In the genomic region with DNA sequence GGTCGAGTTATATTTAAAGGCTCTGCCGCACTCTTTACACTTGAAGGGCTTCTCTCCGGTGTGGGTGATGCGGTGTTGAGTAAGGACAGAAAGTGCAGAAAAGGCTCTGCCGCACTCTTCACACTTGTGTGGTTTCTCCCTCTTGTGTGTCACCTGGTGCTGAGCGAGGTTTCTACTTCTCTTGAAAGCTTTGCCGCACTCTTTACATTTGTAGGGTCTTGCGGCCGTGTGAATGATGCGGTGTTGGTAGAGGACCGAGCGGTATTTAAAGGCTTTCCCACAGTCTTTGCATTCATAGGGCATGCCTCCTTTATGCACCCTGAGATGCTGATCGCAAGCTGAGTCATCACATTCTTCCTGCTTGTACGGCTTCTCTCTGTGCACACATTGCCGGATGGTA, we compare ENCODE assay signal across 24 mouse cellular contexts. TPM values are rescaled to one million over a fixed set of nuclear protein-coding genes. Genes with fewer than 3 reads are reported as not detected.
"Had no signal": no experiment of that assay in that cellular context is flagged by ENCODE, and none has a peak within 500 bp of the region (broad histone marks: within the 10 kb centered on the region; RNA-seq: fewer than 3 reads in every experiment).

No protein-coding gene starts in this region.

- H3K9me3 ChIP-seq: midbrain, embryonic 10.5 days; midbrain, embryonic 12.5 days; neural tube, embryonic 13.5 days; neural tube, embryonic 15.5 days had no signal

- H3K27me3 ChIP-seq: midbrain, embryonic 12.5 days; neural tube, embryonic 13.5 days; neural tube, embryonic 15.5 days had no signal

- H3K9ac ChIP-seq: lung, embryonic 14.5 days; midbrain, embryonic 12.5 days; neural tube, embryonic 13.5 days; neural tube, embryonic 15.5 days had no signal

- H3K4me3 ChIP-seq: midbrain, embryonic 10.5 days; midbrain, embryonic 12.5 days; myocyte; neural tube, embryonic 13.5 days; neural tube, embryonic 15.5 days had no signal

- H3K27ac ChIP-seq: midbrain, embryonic 10.5 days; midbrain, embryonic 12.5 days; neural tube, embryonic 13.5 days; neural tube, embryonic 15.5 days had no signal

- H3K4me1 ChIP-seq: midbrain, embryonic 10.5 days; midbrain, embryonic 12.5 days; neural tube, embryonic 13.5 days; neural tube, embryonic 15.5 days had no signal

- H3K4me2 ChIP-seq: lung, embryonic 14.5 days; midbrain, embryonic 12.5 days; neural tube, embryonic 13.5 days; neural tube, embryonic 15.5 days had no signal

- DNase-seq: lung, embryonic 14.5 days; lung, postnatal 10 days; lung, postnatal 4 days; midbrain, embryonic 14.5 days; retina, postnatal 1 day; right cerebral cortex, adult 18-20 months; right cerebral cortex, postnatal 25 days; right cerebral cortex, postnatal 4 days; spleen, adult 18-20 months; thymus, adult 18-20 months; thymus, postnatal 14 days; thymus, postnatal 36 days had no signal

- ATAC-seq: midbrain, embryonic 16.5 days had no signal

RNA-seq across cellular contexts. Expression of gene Sept14, which starts 50.4 kb away (rescaled TPM):
- polyA plus RNA-seq: lung, embryonic 14.5 days; lung, embryonic 16.5 days; midbrain, embryonic 10.5 days; midbrain, embryonic 12.5 days; midbrain, embryonic 14.5 days; midbrain, embryonic 16.5 days; neural tube, embryonic 11.5 days; neural tube, embryonic 13.5 days; neural tube, embryonic 15.5 days; small intestine, adult 2 months; stomach, embryonic 14.5 days; stomach, embryonic 16.5 days; thymus, postnatal 0 days had no signal
